Mouse (Mus musculus) midbrain, embryonic 13.5 days (tissue): ENCODE results near the gene Gm49366. TPM values are rescaled to one million over a fixed set of nuclear protein-coding genes. Genes with fewer than 3 reads are reported as not detected.
A peak's percentile ranks its signal among the peaks of the same experiment; 100 is the strongest.
"Not testable (repeated sequence)": the region's sequence is repeated elsewhere in the genome, so short reads cannot be mapped to it uniquely, and the experiment has no call there.

Experiments used
- ATAC-seq: fragments of 200-750 bp; cut with Nextera tagmentation; 2 replicates; pipeline ENCODE4 v1.8.0; 2017; ENCODE audit warnings: mild to moderate bottlenecking, moderate TSS enrichment, moderate library complexity
- H3K27ac ChIP-seq: fragments of 300-500 bp; sonication (generic); 2 replicates; pipeline ENCODE4 v1.5.1; 2015; ENCODE audit warnings: inconsistent platforms, mild to moderate bottlenecking, moderate library complexity
- H3K27me3 ChIP-seq: fragments of 300-500 bp; sonication (generic); 2 replicates; pipeline ENCODE4 v1.6.1; 2015; ENCODE audit warnings: mild to moderate bottlenecking, inconsistent platforms
- H3K36me3 ChIP-seq: fragments of 300-500 bp; sonication (generic); 2 replicates; pipeline ENCODE4 v1.6.1; 2015; ENCODE audit warnings: mild to moderate bottlenecking, inconsistent platforms
- H3K4me1 ChIP-seq: fragments of 300-500 bp; sonication (generic); replicated peaks from 2 replicates; pipeline ENCODE4 v1.6.1; 2015; ENCODE audit warnings: inconsistent platforms
- H3K4me2 ChIP-seq: fragments of 300-500 bp; sonication (generic); replicated peaks from 2 replicates; pipeline ENCODE4 v1.6.1; 2015; ENCODE audit warnings: moderate library complexity, mild to moderate bottlenecking, inconsistent platforms
- H3K4me3 ChIP-seq: fragments of 300-500 bp; sonication (generic); replicated peaks from 2 replicates; pipeline ENCODE4 v1.5.1; 2015; ENCODE audit warnings: mild to moderate bottlenecking, inconsistent platforms
- H3K9ac ChIP-seq: fragments of 300-500 bp; sonication (generic); replicated peaks from 2 replicates; pipeline ENCODE4 v1.6.1; 2015; ENCODE audit warnings: mild to moderate bottlenecking, inconsistent platforms
- H3K9me3 ChIP-seq: fragments of 300-500 bp; sonication (generic); 2 replicates; pipeline ENCODE4 v1.6.1; 2016; ENCODE audit warnings: mild to moderate bottlenecking, inconsistent platforms
- WGBS: fragments of 180-500 bp; shearing (Covaris S2); methylation state at CpG from one replicate; pipeline ENCODE4 v1.1.7; 2015; 5-methylcytosine and 5-hydroxymethylcytosine counted together
- polyA plus RNA-seq: library from polyadenylated mRNA; unstranded; fragments of >200 nt; fragmentation: Nextera tagmentation; extraction: Ambion mirVana; gene quantifications from 2 replicates; pipeline ENCODE4 v1.2.1, GENCODE M21; 2015

The Gm49366 gene
- polyA plus RNA-seq, 1 experiment from 2014 or later = not detected

DNA sequence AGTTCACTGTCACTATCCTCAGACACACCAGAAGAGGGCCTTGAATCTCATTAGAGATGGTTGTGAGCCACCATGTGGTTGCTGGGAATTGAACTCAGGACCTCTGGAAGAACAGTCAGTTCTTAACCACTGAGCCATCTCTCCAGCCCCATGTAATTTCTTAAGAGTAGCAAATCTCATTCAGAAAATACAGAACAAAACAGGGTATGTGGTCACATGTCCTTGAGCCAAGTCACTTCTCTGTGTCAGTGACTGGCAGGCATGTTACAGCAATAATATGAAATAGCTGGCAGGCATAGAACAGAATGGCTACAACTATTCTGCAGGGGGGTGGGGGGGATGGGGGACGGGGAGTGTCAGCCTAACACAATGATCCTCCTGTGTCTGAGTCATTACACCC, 61.3 kb downstream of the Gm49366 start:
- peaks cover 4% of the 10 kb centered on the region; the same call in 1 of the 2 replicates for H3K27me3 ChIP-seq

GRCm38 (mm10) chr12:84100604-84101492, 62.1 kb downstream of the Gm49366 start, which contains the start of gene Acot6:
Acot6 (plus strand) TSS chr12:84100654.
- WGBS = under 1% methylated on average over 80 of the region's 80 CpGs
- H3K4me1 ChIP-seq, H3K27ac ChIP-seq, H3K36me3 ChIP-seq, H3K27me3 ChIP-seq, H3K9me3 ChIP-seq: not testable (repeated sequence)
- ATAC-seq = peak; percentile 82
- Histone ChIP-seq H3K4me2 (peak within 1 kb of the TSS; percentile 73), H3K4me3 (peak within 1 kb of the TSS; percentile 54), H3K9ac (peak within 1 kb of the TSS; percentile 68)

More for the DNA sequence above, 61.3 kb downstream of the Gm49366 start:
- H3K27ac ChIP-seq = no peak overlapping the region
- WGBS = 58% methylated on average over 1 of the region's 1 CpGs
- H3K9me3 ChIP-seq = no peaks in the 10 kb centered on the region
- H3K36me3 ChIP-seq = no peaks in the 10 kb centered on the region
- no peak for ATAC-seq
- H3K9ac ChIP-seq = no peak overlapping the region
- H3K4me3 ChIP-seq = peak overlapping the region; percentile 54
- peak overlapping the region; percentile 73 for H3K4me2 ChIP-seq
- H3K4me1 ChIP-seq = peaks cover 5% of the 10 kb centered on the region; the same call in 1 of the 2 replicates

DNA sequence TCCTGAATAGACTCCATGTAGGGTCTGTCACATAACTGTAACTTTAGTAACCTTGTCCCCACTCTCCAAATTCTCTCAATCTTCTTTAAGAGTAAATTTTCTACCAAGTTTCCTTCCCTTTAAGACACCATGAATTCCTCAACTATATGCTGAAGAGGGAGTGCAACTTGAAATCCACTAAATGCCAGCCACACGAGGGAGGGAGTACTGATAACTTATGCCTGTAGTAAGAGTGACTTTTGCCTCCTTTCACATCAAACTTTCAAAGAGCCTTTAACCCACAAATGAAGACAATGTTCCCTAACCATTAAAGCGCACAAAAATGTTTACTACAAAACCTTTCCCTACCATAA, 62.7 kb downstream of the Gm49366 start:
- no peak for ATAC-seq
- H3K9ac ChIP-seq = no peak overlapping the region
- no peaks in the 10 kb centered on the region for H3K36me3 ChIP-seq
- H3K4me3 ChIP-seq = peak overlapping the region; percentile 54
- no peaks in the 10 kb centered on the region for H3K9me3 ChIP-seq
- WGBS = 64% methylated on average over 2 of the region's 2 CpGs
- H3K27ac ChIP-seq = no peak overlapping the region
- H3K4me1 ChIP-seq = peaks cover 5% of the 10 kb centered on the region; the same call in 1 of the 2 replicates
- peaks cover 4% of the 10 kb centered on the region; the same call in 1 of the 2 replicates for H3K27me3 ChIP-seq
- peak overlapping the region; percentile 73 for H3K4me2 ChIP-seq

- no peaks in the 10 kb centered on the region for H3K27me3 ChIP-seq
- H3K36me3 ChIP-seq = no peaks in the 10 kb centered on the region
- H3K27ac ChIP-seq = no peak overlapping the region
- H3K9me3 ChIP-seq = no peaks in the 10 kb centered on the region
- H3K4me1 ChIP-seq = no peaks in the 10 kb centered on the region
- 79% methylated on average over 3 of the region's 3 CpGs for WGBS
- no peak for ATAC-seq
- no peak overlapping the region for H3K4me3 ChIP-seq
- no peak overlapping the region for H3K9ac ChIP-seq
- H3K4me2 ChIP-seq = no peak overlapping the region
These were observed 68.3 kb downstream of the Gm49366 start for GRCm38 (mm10) chr12:84107012-84107411.

GRCm38 (mm10) chr12:84107692-84108091, 69.0 kb downstream of the Gm49366 start:
- Histone ChIP-seq H3K9me3 (no peaks in the 10 kb centered on the region), H3K4me2 (no peak overlapping the region), H3K27ac (no peak overlapping the region), H3K9ac (no peak overlapping the region), H3K36me3 (no peaks in the 10 kb centered on the region), H3K4me1 (no peaks in the 10 kb centered on the region), H3K27me3 (no peaks in the 10 kb centered on the region), H3K4me3 (no peak overlapping the region)
- no peak for ATAC-seq
- WGBS = 86% methylated on average over 1 of the region's 1 CpGs

Other genes starting within 250 kb of the Gm49366 start
- 22.1 and 23.6 TPM in 2 replicates for gene Numb, start 117.0 kb upstream of the Gm49366 start, polyA plus RNA-seq
- 9.1 and 12.1 TPM in 2 replicates for gene Riox1, start 88.3 kb upstream of the Gm49366 start, polyA plus RNA-seq
- not detected in 2 replicates for gene Heatr4, start 54.1 kb upstream of the Gm49366 start, polyA plus RNA-seq
- gene Acot2, start 51.1 kb upstream of the Gm49366 start, polyA plus RNA-seq = 10.6 and 11.8 TPM in 2 replicates
- 64.6 and 66.8 TPM in 2 replicates for gene Acot1, start 29.4 kb upstream of the Gm49366 start, polyA plus RNA-seq
- 0.05 and 0.09 TPM in 2 replicates for gene Acot4, start 556 bp upstream of the Gm49366 start, polyA plus RNA-seq
- gene Acot3, start 13.2 kb downstream of the Gm49366 start, polyA plus RNA-seq = 0.70 and 1.0 TPM in 2 replicates
- gene Acot5, start 30.4 kb downstream of the Gm49366 start, polyA plus RNA-seq = not detected in 2 replicates
- 0.81 and 0.96 TPM in 2 replicates for gene Acot6, start 61.7 kb downstream of the Gm49366 start, polyA plus RNA-seq
- gene Dnal1, start 75.4 kb downstream of the Gm49366 start, polyA plus RNA-seq = 7.8 and 9.7 TPM in 2 replicates
- gene Pnma1, start 109.6 kb downstream of the Gm49366 start, polyA plus RNA-seq = 5.5 and 6.5 TPM in 2 replicates
- gene Elmsan1, start 179.9 kb downstream of the Gm49366 start, polyA plus RNA-seq = 3.6 and 5.2 TPM in 2 replicates
- gene Ptgr2, start 246.3 kb downstream of the Gm49366 start, polyA plus RNA-seq = 14.0 and 16.4 TPM in 2 replicates